Mouse (Mus musculus) midbrain, embryonic 12.5 days (tissue): ENCODE measurements around the gene Gm3453. TPM values are rescaled to one million over a fixed set of nuclear protein-coding genes. Genes with fewer than 3 reads are reported as not detected.
A peak's percentile ranks its signal among the peaks of the same experiment; 100 is the strongest.
"Not testable (repeated sequence)": the region's sequence is repeated elsewhere in the genome, so short reads cannot be mapped to it uniquely, and the experiment has no call there.

Experiments
- ATAC-seq: fragments of 200-750 bp; cut with Nextera tagmentation; 2 replicates; pipeline ENCODE4 v1.8.0; 2017; ENCODE audit warnings: low read depth, moderate TSS enrichment, moderate library complexity; ENCODE audit not compliant: low FRiP score
- H3K27ac ChIP-seq: fragments of 300-500 bp; sonication (generic); replicated peaks from 2 replicates; pipeline ENCODE4 v1.5.1; 2016; ENCODE audit warnings: mild to moderate bottlenecking
- H3K27me3 ChIP-seq: fragments of 300-500 bp; sonication (generic); 2 replicates; pipeline ENCODE4 v1.6.1; 2016; ENCODE audit warnings: mild to moderate bottlenecking
- H3K36me3 ChIP-seq: fragments of 300-500 bp; sonication (generic); 2 replicates; pipeline ENCODE4 v1.6.1; 2016
- H3K4me1 ChIP-seq: fragments of 300-500 bp; sonication (generic); 2 replicates; pipeline ENCODE4 v1.6.1; 2016
- H3K4me2 ChIP-seq: fragments of 300-500 bp; sonication (generic); replicated peaks from 2 replicates; pipeline ENCODE4 v1.6.1; 2016; ENCODE audit warnings: mild to moderate bottlenecking, moderate library complexity
- H3K4me3 ChIP-seq: fragments of 300-500 bp; sonication (generic); 2 replicates; pipeline ENCODE4 v1.5.1; 2016; ENCODE audit warnings: mild to moderate bottlenecking
- H3K9ac ChIP-seq: fragments of 300-500 bp; sonication (generic); replicated peaks from 2 replicates; pipeline ENCODE4 v1.6.1; 2016; ENCODE audit warnings: mild to moderate bottlenecking, moderate library complexity
- H3K9me3 ChIP-seq: fragments of 300-500 bp; sonication (generic); 2 replicates; pipeline ENCODE4 v1.6.1; 2016; ENCODE audit warnings: mild to moderate bottlenecking
- WGBS: fragments of 180-500 bp; shearing (Covaris S2); methylation state at CpG from one replicate; pipeline ENCODE4 v1.1.7; 2016; 5-methylcytosine and 5-hydroxymethylcytosine counted together
- polyA plus RNA-seq: library from polyadenylated mRNA; unstranded; fragments of >200 nt; fragmentation: Nextera tagmentation; extraction: Ambion mirVana; gene quantifications from 2 replicates; pipeline ENCODE4 v1.2.1, GENCODE M21; 2016

The Gm3453 gene
- not detected in 2 replicates for polyA plus RNA-seq

GRCm38 (mm10) chr14:5979037-5979436 lies at the start of gene Gm3453:
Gene Gm3453, minus strand, starts transcription at chr14:5979137.
- not testable (repeated sequence) for H3K27me3 ChIP-seq, H3K4me1 ChIP-seq, H3K9ac ChIP-seq, H3K27ac ChIP-seq, H3K9me3 ChIP-seq, H3K36me3 ChIP-seq, H3K4me2 ChIP-seq, ATAC-seq, H3K4me3 ChIP-seq
- 73% methylated on average over 2 of the region's 2 CpGs for WGBS

DNA sequence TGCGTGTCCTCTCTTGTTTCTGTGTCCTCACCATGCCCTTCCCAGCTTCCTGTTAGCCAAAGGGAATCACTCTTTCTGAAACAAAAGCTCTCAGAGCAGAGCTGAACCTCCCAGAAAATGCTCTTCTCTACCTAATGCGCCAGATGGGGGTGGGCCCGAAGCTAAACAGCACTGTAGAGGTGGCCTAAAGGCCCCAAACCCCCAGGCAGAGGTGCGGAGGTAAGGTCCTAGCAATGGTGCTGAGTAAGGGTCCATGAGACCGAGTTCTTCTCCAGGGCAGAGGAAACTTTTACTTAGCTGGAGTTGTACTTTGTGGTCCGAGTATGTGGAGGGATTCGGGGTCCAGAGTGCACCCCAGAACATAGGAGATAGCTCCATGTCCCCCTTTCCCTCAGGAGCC lies 8.2 kb upstream of the Gm3453 start:
- H3K4me2 ChIP-seq, H3K27me3 ChIP-seq, H3K4me3 ChIP-seq, H3K36me3 ChIP-seq, ATAC-seq, H3K9me3 ChIP-seq, H3K4me1 ChIP-seq, H3K27ac ChIP-seq, H3K9ac ChIP-seq: not testable (repeated sequence)
- WGBS, result 82% methylated on average over 7 of the region's 7 CpGs

DNA sequence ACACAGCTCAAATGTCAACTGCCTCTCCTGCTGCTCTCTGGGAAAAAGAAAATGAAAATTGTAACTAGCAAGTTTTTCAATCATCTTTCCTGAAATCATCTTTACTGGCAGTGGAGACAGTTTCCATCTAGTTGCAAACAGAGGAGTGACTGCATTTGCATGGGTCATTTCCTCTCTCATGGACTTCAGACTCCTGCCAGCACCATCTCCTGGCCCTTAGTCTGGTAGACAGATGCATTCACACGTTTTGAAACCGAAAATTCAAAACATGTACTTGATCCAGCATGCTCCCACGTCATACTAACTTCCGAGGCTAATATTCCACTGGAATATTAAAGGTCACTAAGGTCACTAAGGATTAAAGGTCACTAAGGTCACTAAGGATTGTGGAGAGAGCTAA lies 16.5 kb downstream of the Gm3453 start:
- 15% methylated on average over 4 of the region's 4 CpGs for WGBS
- H3K9me3 ChIP-seq, ATAC-seq: not testable (repeated sequence)

GRCm38 (mm10) chr14:5961635-5962034 lies 17.3 kb downstream of the Gm3453 start, which contains the start of gene Gm3248:
Gene Gm3248, minus strand, starts transcription at chr14:5961745.
- H3K4me3 ChIP-seq, result peak within 1 kb of the TSS; percentile 53
- H3K4me1 ChIP-seq, ATAC-seq, H3K9me3 ChIP-seq, H3K27me3 ChIP-seq, H3K36me3 ChIP-seq, H3K27ac ChIP-seq: not testable (repeated sequence)
- peak within 1 kb of the TSS; percentile 73 for H3K4me2 ChIP-seq
- under 1% methylated on average over 21 of the region's 23 CpGs for WGBS
- peak within 1 kb of the TSS; percentile 51 for H3K9ac ChIP-seq

More for the DNA sequence above, 16.5 kb downstream of the Gm3453 start:
- not testable (repeated sequence) for H3K9ac ChIP-seq, H3K4me2 ChIP-seq, H3K27ac ChIP-seq, H3K4me3 ChIP-seq, H3K4me1 ChIP-seq, H3K27me3 ChIP-seq, H3K36me3 ChIP-seq

GRCm38 (mm10) chr14:5961102-5961501 lies 17.8 kb downstream of the Gm3453 start:
- peak; percentile 58; the same call in 1 of the 2 replicates for ATAC-seq
- peak overlapping the region; percentile 53 for H3K4me3 ChIP-seq
- H3K9me3 ChIP-seq, H3K27me3 ChIP-seq, H3K36me3 ChIP-seq, H3K27ac ChIP-seq, H3K4me1 ChIP-seq: not testable (repeated sequence)
- 1% methylated on average over 20 of the region's 24 CpGs for WGBS
- peak overlapping the region; percentile 73 for H3K4me2 ChIP-seq
- peak overlapping the region; percentile 51; the same call in 1 of the 2 replicates for H3K9ac ChIP-seq

DNA sequence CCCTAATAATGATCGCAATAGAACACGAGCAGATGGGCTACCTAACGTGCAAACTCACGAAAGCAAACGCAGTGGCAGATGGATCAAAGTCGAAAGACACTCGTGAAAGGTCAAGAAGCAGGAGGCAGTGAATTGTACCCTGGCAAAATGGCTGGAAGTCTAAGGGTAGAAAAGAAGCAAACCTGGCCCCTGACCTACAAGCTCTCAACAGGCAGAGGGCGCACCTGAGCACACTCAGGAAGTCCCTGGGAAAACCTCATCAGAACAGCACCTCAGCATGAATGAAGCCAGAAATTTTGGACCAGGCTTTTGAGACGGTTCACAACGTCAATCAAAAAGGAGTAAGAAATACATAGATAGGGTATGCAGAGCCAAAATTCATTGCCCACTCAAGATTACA lies 18.5 kb downstream of the Gm3453 start:
- H3K4me1 ChIP-seq, H3K4me3 ChIP-seq, H3K9ac ChIP-seq, H3K27ac ChIP-seq, ATAC-seq, H3K9me3 ChIP-seq, H3K36me3 ChIP-seq, H3K4me2 ChIP-seq, H3K27me3 ChIP-seq: not testable (repeated sequence)
- WGBS, result 13% methylated on average over 5 of the region's 10 CpGs

DNA sequence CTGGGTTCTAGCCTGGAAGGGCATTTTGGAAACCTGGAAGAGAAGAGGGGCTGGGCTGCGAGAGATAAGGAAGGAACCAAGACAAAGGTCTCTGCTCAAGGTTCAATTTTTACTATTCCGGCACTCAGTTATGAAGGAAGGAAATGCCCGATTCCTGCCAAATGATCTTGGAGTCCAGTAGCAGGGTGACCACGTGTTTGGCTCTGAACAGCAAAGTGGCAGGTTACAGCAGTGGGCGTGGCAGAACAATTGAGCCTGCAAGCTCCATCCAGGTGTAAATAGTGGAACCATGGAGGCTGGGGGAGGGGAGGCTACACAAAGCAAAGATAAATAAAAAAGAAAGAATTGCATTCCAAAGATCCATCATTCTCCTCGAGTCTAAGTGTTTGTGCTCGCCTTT lies 55.7 kb downstream of the Gm3453 start:
- 84% methylated on average over 7 of the region's 7 CpGs for WGBS
- H3K36me3 ChIP-seq, H3K4me2 ChIP-seq, ATAC-seq, H3K4me1 ChIP-seq, H3K9me3 ChIP-seq, H3K4me3 ChIP-seq, H3K27ac ChIP-seq, H3K27me3 ChIP-seq, H3K9ac ChIP-seq: not testable (repeated sequence)

Other genes starting within 250 kb of the Gm3453 start
- 0.75 TPM in 1 of 2 replicates, not detected in the other for gene Gm3373, start 237.6 kb downstream of the Gm3453 start, polyA plus RNA-seq
- gene Gm3383, start 171.2 kb downstream of the Gm3453 start, polyA plus RNA-seq, result 0.92 and 1.8 TPM in 2 replicates
- not detected in 2 replicates for gene Gm3424, start 148.8 kb downstream of the Gm3453 start, polyA plus RNA-seq
- 0.09 and 0.26 TPM in 2 replicates for gene Gm8237, start 98.8 kb downstream of the Gm3453 start, polyA plus RNA-seq
- gene Gm3248, start 17.4 kb downstream of the Gm3453 start, polyA plus RNA-seq, result 0.69 and 1.0 TPM in 2 replicates
- not detected in 2 replicates for gene Gm6337, start 79.1 kb upstream of the Gm3453 start, polyA plus RNA-seq
- gene Gm8206, start 114.8 kb upstream of the Gm3453 start, polyA plus RNA-seq, result 0.68 and 0.75 TPM in 2 replicates
- gene Gm3468, start 129.5 kb upstream of the Gm3453 start, polyA plus RNA-seq, result 2.4 and 2.5 TPM in 2 replicates
- gene Gm3476, start 146.7 kb upstream of the Gm3453 start, polyA plus RNA-seq, result not detected in 2 replicates
- gene Gm21560, start 240.2 kb upstream of the Gm3453 start, polyA plus RNA-seq, result not detected in 2 replicates